Mouse (Mus musculus): ENCODE results near the gene Serpina1e.

The Serpina1e gene

GRCm38 (mm10) chr12:103958798-103959197 is at the start of gene Serpina1e:
Gene Serpina1e, minus strand, starts transcription at chr12:103958975.
- DNase-seq (ENCODE audit: low spot score) = no peak

GRCm38 (mm10) chr12:104004689-104005088 is 45.9 kb upstream of the Serpina1e start:
- no peak for DNase-seq (ENCODE audit: low spot score)

- DNase-seq (ENCODE audit: low spot score) = no peak
Observed at GRCm38 (mm10) chr12:104003238-104003612, 44.5 kb upstream of the Serpina1e start.

GRCm38 (mm10) chr12:104002569-104003237 is 43.9 kb upstream of the Serpina1e start:
- DNase-seq (ENCODE audit: low spot score) = peak; percentile 36

GRCm38 (mm10) chr12:104000594-104000993 is 41.8 kb upstream of the Serpina1e start:
- DNase-seq (ENCODE audit: low spot score) = no peak

- no peak for DNase-seq (ENCODE audit: low spot score)
Observed at GRCm38 (mm10) chr12:103999611-104000010, 40.8 kb upstream of the Serpina1e start.

- no peak for DNase-seq (ENCODE audit: low spot score)
Observed at GRCm38 (mm10) chr12:103996513-103996912, 37.7 kb upstream of the Serpina1e start.

GRCm38 (mm10) chr12:103995292-103996072 is 36.7 kb upstream of the Serpina1e start:
- DNase-seq (ENCODE audit: low spot score) = peak; percentile 74

GRCm38 (mm10) chr12:103992945-103993344 is 34.2 kb upstream of the Serpina1e start:
- no peak for DNase-seq (ENCODE audit: low spot score)

- DNase-seq (ENCODE audit: low spot score) = no peak
Observed at GRCm38 (mm10) chr12:103989857-103990256, 31.1 kb upstream of the Serpina1e start, which contains the start of gene Serpina11. Gene Serpina11, minus strand, starts transcription at chr12:103989957.

- no peak for DNase-seq (ENCODE audit: low spot score)
Observed at GRCm38 (mm10) chr12:103989514-103989767, 30.7 kb upstream of the Serpina1e start.

- no peak for DNase-seq (ENCODE audit: low spot score)
Observed at GRCm38 (mm10) chr12:103988754-103989513, 30.2 kb upstream of the Serpina1e start.

- DNase-seq (ENCODE audit: low spot score) = no peak
Observed at GRCm38 (mm10) chr12:103985868-103986267, 27.1 kb upstream of the Serpina1e start.

- DNase-seq (ENCODE audit: low spot score) = peak; percentile 37
Observed at GRCm38 (mm10) chr12:103984935-103985334, 26.2 kb upstream of the Serpina1e start.

GRCm38 (mm10) chr12:103981646-103982360 is 23.0 kb upstream of the Serpina1e start:
- no peak for DNase-seq (ENCODE audit: low spot score)

GRCm38 (mm10) chr12:103978294-103978693 is 19.5 kb upstream of the Serpina1e start:
- no peak for DNase-seq (ENCODE audit: low spot score)

- peak; percentile 37 for DNase-seq (ENCODE audit: low spot score)
Observed at GRCm38 (mm10) chr12:103977846-103978245, 19.1 kb upstream of the Serpina1e start.

- no peak for DNase-seq (ENCODE audit: low spot score)
Observed at GRCm38 (mm10) chr12:103977060-103977459, 18.3 kb upstream of the Serpina1e start.

- no peak for DNase-seq (ENCODE audit: low spot score)
Observed at GRCm38 (mm10) chr12:103971080-103971479, 12.3 kb upstream of the Serpina1e start.

- DNase-seq (ENCODE audit: low spot score) = no peak
Observed at GRCm38 (mm10) chr12:103969577-103970116, 10.9 kb upstream of the Serpina1e start.

GRCm38 (mm10) chr12:103966761-103967160 is 8.0 kb upstream of the Serpina1e start:
- no peak for DNase-seq (ENCODE audit: low spot score)

- DNase-seq (ENCODE audit: low spot score) = peak; percentile 17
Observed at GRCm38 (mm10) chr12:103963288-103963687, 4.5 kb upstream of the Serpina1e start.
